Mouse (Mus musculus) common myeloid progenitor, adult 5-6 weeks (primary cell): ENCODE data around the gene Zmynd11. TPM values are rescaled to one million over a fixed set of nuclear protein-coding genes. Genes with fewer than 3 reads are reported as not detected.
"Not testable (repeated sequence)": the region's sequence is repeated elsewhere in the genome, so short reads cannot be mapped to it uniquely, and the experiment has no call there.

ENCODE experiments used
- ATAC-seq: replicated peaks from 2 replicates; pipeline ENCODE4 v1.8.0; 2016; ENCODE audit warnings: low read depth, mild to moderate bottlenecking, moderate TSS enrichment, inconsistent platforms; ENCODE audit not compliant: poor library complexity, severe bottlenecking
- total RNA-seq: library from RNA; stranded (forward); fragments of 200-1000, 187-1606 nt; gene quantifications from 2 replicates; pipeline ENCODE4 v1.2.3, GENCODE M21; 2017

Gene Zmynd11
- 70.0 and 78.6 TPM in 2 replicates for total RNA-seq

DNA sequence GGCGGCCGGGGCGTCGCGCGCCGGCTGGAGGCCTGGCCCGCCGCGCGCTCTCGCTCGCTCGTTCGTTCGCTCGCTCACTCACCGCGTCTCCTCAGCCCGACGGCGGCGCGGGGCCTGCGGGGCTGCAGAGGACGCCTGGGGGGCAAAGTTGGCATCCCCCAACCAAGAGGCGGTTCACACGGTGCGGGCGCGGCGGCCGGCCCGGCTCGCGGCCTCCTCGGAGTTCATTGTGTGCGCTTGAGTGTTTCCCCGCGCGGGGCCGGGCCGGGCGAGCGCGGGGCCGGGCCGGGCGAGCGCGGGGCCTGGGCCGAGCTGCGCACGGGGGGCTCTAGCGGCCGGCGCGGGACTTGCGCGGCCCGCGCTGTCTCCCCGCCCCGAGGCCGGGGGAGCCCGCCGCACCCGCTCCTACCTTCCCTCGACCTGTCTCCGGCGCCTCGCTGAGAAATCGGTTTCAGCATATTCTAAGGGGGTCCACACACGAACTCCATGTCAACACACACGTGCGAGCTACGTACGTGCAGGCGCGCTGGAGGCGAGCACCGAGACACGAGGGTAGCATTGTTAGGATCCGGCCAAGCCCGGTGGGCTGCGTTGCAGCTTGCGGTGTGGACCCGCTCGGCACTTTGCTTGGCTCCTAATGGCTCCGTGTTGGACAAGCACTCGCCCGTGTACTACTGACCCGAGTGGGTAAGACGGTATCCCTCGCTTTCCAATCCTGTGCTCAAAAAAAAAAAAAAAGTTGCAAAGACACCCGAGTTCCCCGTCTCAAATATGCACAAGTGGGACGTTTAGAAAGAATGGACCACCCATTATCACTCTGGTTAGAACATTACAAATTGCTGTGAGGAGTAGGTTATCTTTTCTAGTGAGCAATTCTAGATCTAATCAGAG lies at the start of gene Zmynd11:
Gene Zmynd11 (minus strand): TSS at position 685 of the 891 bp plus-strand sequence.
- peak; percentile 12 for ATAC-seq

DNA sequence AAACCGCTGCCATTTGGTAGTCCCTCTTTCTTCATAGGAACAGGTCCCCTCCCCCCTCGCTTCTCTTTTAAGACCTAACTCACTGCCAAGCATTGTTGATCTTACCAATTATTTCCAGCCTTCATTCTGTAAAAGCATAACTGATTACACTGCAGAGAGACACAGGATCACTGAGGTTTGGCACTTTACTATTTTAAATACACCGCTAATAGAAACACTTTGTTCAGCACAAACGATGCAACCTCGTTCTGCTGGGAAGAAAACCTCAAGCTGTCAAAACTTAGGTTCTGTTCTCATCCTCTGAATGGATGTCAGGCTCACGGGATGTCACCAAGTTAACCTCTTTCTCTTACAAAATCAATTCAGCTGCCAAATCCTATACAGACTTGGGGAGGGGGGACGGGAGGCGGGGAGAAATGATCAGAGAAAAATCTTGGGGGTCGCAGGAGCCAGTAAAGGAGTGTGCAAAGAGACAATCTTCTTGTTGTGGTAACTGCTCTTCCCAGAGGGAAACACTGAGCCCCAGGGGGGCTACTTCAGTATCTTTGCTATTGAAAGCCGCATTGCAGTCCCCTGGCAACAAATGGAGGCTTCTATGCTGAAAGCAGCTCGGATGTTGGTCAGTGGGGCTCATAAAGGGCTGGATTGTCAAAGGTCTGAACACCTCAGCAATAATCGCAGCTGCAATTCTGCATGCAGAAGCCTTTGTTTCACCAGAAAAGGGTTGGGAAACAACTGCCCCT lies 30.9 kb upstream of the Zmynd11 start:
- ATAC-seq, result no peak

DNA sequence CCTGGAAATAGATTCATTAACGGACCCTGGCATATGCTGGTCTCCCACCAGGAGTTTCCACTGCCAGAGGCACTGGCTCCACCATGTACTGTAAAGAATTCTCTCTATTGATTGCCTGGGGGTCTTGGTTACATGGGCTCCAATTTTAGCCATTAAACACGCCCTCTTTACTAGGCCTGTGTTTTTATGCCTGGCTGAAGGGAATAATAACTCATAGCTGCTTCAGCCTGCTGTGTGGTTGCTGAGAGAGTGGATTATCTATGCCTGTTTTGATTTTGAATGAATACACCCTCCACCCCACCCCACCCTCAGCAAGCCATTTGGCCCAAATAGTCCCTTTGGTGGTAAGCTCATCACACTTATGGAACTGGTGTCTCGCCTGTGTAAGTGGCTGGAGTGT lies 20.9 kb upstream of the Zmynd11 start:
- ATAC-seq, result no peak

DNA sequence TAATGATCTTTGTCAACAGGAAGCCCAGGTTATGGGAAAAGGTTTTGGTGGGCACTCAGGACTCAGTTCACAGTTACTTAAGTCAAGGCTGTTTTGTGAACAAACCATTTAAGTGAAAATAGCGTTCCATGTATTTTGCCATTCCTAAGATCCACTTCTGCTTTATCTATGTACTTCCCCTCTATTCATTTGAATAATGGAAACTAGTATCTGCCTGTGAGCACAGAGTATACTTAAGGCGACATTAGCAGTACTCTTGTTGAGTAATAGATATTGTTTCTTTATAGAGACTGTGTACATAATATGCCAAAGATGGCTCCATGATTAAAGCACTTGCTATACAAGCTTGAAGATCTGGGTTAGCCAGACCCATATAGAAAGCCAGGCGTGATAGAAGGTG lies 18.6 kb upstream of the Zmynd11 start:
- ATAC-seq, result no peak

DNA sequence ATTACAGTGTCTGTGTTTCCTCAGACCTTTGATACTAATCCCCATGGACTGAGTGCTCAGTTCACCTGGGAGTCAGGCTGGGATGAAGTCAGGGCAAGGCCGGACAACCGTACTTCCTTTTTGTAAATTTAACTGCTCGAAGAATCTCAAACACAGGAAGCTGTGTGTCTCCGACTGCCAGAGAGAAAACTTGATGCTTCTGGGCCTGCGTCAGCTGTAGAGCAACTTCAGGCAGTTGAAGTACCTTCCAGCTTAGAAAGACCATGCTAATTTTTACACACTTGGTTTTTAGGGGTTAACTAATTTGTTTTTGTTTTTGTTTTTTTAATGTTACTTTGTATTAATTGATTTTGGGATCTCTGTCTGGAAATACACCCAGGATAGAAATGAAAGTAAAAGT lies 10.8 kb upstream of the Zmynd11 start:
- peak; percentile 87 for ATAC-seq

DNA sequence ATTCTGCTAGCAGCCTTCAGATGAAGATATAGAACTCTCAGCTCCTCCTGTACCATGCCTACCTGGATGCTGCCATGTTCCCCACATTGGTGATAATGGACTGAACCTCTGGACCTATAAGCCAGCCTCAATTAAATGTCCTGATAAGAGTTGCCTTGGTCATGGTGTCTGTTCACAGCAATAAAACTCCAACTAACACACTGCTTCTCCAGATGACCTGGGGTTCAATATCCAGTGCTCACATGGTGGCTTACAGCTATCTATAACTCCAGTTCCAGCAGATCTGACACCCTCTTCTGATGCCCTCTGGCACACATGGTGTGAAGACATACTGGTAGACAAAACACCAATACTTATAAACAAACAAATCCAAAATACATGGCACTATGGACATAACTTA lies 8.9 kb upstream of the Zmynd11 start:
- ATAC-seq, result no peak

DNA sequence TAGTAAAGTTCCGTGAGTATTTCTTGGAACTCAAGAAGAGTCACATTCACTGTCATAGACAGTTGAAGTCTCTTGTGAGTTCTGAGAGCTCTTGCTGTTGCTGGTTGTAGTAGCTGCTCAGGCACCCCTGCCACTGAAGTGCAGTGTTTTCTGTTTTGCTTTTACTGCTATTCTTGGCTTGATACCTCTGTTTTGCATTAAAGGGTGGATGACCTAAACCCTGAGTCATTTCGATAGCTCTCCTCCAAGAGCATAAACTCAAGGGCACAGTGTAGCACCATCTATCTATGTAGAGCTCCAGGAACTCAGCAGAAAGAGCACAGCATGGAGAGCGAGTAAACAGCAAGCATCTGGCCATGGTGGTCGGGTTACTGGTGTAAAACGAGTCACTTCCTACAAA lies 2.1 kb upstream of the Zmynd11 start:
- peak; percentile 19; the same call in 1 of the 2 replicates for ATAC-seq

DNA sequence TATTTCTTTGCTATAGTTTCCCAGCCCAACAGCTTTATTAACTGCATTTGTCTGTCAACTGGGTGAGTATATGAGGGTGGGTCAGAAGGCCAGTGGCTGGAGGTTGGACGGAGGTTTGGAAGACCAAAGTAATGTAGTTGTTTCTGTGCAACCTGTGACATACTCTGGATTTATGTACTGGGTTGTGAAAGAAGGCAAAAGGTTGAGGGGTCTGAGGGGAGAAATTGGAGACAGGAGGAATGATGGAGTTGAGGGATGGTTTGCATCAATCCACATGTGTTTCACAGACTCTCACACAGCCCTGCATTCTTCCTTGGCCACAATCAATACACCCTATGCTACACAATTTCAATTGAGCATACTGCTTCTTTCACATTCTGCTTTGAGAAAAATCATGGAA lies 1.4 kb upstream of the Zmynd11 start:
- no peak for ATAC-seq

DNA sequence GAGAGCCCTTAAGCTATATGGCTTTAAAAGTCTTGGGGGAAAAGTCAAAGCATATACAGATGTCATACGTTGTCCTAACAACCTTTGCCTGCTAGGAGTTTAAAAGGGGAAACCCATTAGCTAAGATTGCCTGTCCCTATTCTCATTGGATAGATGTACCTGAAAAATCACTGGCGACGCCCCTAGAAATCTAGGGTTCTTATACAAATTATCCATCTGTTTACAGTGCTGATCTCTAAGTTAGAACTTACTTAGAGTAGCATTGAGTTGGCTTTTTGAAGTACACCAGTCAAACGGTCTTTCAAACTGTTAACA lies 364 bp upstream of the Zmynd11 start:
- no peak for ATAC-seq

DNA sequence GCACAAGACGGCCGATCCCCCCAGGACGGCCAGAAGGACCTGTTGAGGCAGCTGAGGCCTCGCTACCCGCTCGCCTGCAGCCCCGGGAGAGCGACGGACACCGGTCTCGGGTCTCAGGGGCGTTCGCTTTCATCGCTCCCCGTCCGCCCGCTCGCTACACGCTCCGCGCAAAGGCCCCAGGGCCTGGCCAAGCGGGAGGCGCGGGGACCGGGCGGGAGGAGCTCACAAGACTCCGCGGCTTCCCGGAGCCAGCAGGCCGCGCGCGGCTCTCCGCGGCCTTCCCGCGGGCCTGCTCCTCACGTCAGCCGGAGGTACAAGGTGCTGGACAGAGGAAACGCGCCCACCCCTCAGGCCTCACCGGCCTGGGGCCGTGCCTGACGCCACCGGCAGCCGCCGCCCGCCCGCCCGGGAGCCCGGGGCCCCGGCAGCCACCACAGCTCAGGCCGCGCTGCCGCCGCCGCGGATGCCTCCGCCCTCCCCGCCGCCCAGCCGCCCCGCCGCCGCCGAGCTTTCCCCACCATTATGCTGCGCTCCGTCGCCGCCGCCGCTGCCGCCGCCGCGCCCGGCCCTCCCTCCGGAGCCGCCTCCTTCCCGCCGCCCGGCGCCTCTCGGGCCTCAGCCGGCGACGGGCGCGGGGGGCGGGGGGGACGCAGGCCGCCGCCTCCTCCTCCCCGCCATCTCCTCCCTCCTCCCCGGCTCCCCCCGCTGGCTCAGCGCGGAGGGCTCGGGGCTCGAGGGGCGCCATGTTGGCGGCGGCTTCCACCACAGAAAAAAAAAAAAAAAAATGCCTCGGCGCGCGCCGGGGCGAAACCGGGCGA lies 1.1 kb downstream of the Zmynd11 start:
- ATAC-seq, result peak; percentile 23

DNA sequence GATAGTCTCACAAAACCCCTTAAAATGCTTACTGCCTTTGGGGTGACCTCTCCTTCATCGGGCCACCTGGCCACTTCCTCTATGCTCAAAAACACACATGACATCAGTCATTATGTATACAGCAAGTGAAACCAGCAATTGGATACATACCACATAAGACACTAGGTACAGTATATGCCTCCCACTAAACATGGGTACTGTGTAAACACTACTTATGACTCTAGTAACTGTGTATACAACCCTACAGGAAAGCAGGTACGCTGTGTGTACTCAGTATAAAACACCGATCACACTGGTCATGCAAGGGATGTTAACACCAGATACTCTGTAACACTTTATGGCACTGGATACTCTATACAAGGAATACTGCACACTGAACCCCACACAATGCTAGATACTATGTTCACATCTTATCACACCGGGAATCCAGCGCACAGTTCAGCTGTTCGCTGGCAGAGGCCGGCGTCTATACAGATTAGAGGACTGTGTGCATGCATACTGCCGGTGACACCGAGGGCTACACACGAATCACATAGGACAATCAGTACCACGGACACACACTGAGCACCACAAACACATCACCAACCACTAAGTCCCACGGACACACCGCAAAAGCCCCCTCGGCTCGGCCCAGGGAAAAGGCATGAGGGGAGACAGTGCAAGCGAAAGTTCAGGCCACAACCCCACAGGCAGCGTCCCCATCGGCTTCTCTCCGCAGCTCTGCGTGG lies 1.9 kb downstream of the Zmynd11 start:
- peak; percentile 12 for ATAC-seq

DNA sequence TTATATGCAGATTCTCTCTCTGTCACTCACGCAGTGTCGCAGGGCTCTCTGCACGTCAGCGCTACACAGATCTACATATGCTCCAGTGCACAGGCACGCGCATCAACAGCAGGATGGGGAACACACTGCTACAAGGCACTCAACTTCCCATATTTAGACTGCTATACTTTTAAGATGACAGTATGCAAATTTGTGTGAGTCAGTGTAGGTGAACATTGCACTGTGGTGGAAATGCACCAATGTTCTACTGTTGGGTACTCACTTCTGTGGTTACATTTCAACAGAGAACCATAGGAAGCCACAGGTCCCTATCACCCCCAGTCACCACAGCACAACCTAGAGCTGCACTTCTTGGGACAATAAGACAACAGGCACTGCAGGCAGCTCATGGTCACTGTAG lies 5.1 kb downstream of the Zmynd11 start:
- ATAC-seq, result peak; percentile 77

DNA sequence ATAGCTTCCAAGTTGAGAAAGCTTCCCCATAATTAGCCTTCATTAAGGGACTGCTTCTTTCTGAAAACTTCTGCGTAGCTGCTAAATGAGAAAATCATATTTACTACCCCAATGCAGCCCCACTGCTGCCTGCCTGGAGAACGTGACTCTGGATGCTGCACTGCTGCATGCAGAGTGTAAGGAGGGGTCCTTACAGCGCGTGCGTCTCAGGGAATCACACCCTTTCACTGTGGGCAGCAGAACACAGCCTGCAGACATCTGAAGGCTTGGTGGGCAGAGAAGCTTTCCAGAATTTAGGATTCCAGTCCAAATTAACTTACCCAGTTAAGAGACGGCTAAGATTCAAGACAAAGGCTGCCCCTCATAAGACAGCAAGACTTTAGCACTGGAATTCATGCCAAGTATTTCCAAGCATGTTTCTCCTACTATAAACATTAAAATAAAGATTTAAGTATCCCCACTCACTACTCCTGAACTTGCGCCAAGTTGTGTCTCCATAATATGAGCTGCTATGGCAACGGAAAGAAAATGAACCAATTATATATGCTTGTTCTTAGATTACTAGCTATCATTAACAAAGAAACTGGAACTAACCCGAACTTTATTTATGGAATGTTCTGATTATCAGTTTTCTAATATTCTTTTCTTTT lies 7.2 kb downstream of the Zmynd11 start:
- no peak for ATAC-seq

DNA sequence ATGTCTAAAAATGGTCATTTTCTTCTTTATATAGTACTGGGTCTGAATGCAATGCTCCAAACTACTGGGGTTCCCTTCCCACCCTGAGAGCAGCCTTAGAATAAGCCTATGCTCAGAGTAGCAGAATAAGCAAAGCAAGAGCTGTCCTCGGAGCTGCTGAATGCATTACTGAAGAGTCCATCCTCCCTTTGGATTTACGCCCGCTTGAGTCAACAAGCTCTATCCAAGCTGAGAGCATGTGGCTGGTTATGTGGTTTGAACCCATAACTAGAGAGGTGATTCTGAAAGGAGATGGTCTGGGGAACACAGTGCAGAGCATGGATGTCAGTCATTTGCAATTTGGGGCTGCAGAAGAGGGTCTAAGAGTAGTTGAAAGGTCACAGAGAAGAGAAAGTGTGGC lies 11.4 kb downstream of the Zmynd11 start:
- ATAC-seq, result no peak

DNA sequence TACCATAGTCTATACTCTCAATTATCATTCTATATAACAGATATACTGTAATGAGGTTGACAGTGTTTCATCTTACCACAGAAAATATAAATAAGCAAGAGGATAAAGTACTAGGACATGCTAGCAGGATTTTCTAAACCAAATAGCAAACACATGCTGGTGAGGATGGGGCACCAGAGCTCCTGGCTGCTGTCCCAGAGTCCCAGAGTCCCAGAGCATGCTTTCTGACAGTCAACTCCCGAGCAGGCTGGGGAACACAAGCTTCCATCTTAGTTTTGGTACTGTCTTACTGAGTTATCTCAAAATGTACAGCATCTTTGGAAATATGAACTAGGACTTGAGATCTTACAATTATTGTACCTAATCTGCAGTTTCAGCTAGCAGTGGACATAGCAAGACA lies 14.8 kb downstream of the Zmynd11 start:
- no peak for ATAC-seq

DNA sequence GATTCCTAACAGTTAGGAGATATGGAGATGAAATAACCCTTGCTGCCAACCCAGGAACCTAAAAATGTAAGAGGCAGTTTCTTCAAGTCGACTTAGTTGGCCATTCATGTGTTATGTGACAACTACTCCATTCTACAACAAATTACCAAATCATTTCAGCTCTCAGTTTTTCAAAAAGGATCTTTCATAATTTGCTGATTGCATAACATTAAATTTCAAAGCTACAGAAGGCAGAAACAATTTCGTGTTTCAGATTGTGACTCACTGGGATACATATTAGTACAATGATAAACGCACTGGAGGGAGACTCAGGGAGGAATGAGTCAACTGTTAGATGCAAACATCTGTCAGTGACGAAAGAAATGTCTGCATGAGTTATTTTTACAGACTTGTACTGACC lies 15.3 kb downstream of the Zmynd11 start:
- ATAC-seq, result 0 out of 2 replicates have a peak, but pooled peaks have one; percentile 22

DNA sequence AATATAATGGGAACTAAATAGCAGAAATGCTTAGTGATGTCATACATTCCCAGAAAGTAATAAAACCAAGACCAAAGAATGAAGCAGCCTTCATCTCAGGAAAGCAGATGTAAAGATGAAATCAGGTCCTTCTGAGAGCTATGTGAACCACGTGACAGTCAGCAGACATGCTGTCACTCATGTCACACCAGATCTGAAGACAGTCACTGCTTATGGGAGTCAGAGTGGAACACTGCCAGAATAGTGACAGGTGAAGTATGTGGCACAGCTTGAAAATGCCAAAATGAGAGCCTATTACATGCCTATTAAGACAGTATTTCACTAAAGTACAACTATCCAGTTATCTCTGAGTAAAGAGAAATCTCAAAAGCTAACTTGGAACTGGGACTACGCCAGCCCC lies 26.9 kb downstream of the Zmynd11 start:
- ATAC-seq, result no peak

DNA sequence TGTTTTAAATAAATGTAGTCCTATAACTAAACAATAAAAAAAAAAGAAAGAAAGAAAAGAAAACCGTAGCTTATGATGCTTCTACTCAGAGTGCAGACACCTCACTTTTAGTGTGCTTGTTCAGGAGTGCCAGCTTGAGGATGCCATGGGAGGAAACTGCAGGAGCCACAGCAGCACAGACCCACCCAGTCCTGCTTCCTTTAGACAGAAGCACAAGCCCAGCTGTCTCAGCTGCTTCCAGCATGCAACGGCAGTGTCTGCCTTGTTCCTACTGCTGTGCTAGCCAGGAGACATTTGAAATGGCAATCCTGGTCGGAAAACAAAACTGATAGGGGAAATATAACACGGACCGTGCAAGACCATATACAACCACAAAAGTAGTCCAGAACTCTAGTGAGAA lies 28.1 kb downstream of the Zmynd11 start:
- 0 out of 2 replicates have a peak, but pooled peaks have one; percentile 60 for ATAC-seq

DNA sequence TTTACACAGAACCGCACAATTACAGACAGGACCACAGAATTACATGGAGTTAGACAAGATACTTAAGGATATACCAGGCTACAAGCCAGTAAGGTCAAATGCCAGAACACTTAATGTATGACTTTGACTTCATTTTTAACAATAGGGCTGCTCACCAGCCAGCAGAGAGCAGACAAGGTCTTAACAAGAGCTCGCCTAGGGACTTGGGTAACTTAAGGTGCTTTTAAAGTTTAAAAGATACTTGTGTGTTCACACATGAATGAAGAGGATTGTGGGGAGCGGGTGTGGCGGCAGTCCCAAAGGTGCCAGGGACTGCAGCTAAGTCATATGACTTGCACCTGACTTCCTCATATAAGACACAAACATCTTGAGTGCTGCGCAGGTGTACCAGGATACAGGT lies 32.9 kb downstream of the Zmynd11 start:
- not testable (repeated sequence) for ATAC-seq
